Mouse (Mus musculus) stomach, postnatal 0 days (tissue): ENCODE measurements around the gene Mylk4.

Experiments
- CTCF ChIP-seq: IDR thresholded peaks from 2 replicates; pipeline ENCODE4 v1.5.1; 2016; ENCODE audit warnings: antibody characterized with exemption, low read depth, mild to moderate bottlenecking, moderate library complexity
- EP300 ChIP-seq: optimal IDR thresholded peaks from 2 replicates; pipeline ENCODE3; 2016; ENCODE audit warnings: antibody characterized with exemption

GRCm38 (mm10) chr13:32769960-32770359 lies 13.8 kb downstream of the Mylk4 start:
- TF ChIP-seq CTCF (no peak), EP300 (no peak)
